Mouse (Mus musculus) urinary bladder, postnatal 10 days (tissue): ENCODE measurements around the gene Fam76b.

Source experiments
- DNase-seq: peaks from one replicate; pipeline ENCODE4 v3.0.0; 2022; ENCODE audit warnings: low spot score

Fam76b gene

DNA sequence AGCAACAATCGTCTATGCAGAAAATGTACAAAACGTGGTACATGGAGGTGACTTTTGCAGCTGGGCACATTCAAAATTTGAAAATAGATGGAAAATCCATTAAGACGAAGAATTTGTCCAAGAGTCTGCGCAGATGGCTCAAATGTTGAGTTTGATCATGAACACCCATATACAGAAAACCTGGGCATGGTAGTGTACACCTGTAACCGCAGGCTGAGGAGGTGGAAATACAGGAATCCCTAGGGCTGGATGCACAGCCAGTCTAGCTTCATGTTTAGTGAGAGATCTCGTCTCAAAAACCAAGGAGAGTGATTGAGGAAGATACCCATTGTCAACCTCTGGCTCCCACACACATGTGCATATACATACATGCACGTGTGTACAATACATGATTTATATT is 44.1 kb downstream of the Fam76b start:
- DNase-seq: no peak

DNA sequence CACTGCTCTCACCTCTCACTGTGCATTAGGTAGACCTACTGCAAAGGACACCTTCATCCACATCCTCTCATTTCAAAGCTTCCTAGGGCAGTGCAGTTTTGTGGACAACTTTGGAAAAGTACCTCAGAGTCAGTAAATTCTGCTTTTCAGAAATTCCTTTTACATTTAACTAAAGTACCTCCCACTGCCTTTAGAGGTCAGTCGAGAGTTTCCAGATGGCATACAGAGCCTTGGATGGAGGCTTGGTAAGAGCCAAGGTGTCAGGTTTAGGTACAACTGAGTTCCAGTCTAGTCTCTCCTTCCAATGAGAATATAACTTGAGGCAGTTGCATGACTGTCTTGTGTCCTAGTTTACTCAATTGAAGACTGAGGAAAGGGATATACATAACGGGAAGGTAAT is 46.8 kb downstream of the Fam76b start:
- no peak for DNase-seq

DNA sequence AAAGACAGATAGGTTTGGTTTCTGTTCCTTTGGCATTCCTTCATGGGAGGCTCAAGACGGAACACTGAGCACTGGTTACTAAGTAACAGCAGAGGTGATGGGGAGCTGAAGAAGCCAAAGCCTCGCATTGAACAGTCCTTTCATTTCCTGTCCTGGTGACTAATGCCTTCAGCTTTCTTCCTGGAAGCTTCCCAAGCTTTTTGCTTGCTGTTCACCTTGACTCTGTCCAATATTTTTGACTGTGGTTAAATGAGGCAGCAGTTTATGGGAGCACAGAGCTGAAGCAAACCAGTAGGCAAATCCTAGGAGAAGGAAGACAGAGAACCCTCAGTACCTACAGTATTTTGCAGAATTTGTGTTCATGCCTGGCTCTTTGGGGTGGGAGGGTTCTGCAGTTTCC is 47.8 kb downstream of the Fam76b start:
- DNase-seq: no peak

DNA sequence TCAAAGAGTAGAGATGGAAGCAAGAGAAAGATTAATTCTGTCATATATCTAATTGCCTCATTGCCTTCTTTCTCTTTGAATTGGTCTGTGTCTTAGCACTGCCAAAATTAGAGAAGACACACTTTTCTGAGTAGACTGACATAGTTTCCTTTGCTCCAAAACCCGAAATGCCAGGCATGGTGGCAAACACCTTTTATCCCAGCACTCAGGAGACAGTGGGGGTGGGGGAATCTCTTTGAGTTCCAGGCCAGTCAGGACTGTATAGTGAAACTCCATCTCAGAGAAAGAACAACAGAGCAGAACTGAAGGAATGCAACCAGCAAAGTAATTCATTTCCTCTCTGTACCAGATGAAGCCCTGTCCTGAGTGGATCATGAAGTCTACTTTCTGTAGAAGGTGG is 53.2 kb downstream of the Fam76b start:
- DNase-seq: no peak

DNA sequence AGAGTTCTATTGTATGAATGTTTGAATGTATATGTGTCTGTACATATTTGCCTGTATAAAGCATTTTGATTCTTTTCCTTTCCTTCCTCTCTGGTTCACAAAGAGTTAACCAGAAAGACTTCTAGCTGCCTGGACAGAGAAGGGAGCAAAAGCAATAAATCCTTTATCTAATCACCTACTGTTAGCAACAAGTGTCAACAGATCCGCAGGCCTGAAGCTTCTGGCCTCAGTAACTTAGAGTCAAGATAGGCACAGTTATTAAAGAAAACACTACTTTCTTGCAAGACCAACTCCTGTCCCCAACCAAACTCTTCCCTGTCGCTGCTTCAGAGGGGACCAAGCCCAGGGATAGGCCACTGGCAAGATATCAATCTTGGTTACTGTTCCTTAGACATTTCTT is 55.0 kb downstream of the Fam76b start:
- no peak for DNase-seq

DNA sequence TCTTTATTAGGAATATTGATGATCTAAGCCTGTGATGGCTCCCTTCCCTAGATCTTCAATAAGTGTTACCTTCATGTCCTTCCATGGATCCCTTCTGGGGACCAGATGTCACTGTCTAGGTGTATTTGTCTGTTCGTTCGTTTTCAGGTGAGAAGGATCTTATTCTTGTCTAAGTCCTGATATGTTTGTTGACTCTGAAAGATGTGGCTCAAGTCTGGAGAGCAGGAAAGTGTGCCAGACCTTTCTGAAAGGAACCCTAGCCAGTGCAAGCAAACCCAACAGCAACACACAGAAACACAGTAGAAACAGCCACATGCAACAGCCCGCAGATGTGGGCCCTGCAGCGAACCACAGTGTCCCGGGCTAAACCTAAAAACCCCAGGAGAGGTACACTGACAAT is 61.5 kb downstream of the Fam76b start:
- DNase-seq: no peak

DNA sequence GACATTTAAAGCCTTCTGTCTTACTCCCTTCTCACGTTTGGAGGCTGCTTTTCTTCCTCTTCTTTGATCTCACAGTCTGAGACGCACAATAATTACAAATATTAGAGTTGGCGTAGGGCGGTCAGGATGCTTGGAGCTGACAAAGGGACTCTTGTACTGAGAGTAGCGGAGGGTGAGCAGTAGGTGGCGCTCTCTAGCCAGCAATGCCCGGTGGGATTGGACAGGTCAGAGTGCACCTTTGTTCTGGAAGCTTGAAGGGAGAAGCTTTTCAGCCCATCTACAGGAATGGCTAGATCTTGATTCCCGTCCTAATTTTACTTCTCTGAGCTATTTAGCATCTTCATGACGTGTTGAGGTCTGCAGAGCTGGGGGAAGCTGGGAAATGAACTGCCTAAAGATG is 62.1 kb downstream of the Fam76b start:
- peak; percentile 42 for DNase-seq

DNA sequence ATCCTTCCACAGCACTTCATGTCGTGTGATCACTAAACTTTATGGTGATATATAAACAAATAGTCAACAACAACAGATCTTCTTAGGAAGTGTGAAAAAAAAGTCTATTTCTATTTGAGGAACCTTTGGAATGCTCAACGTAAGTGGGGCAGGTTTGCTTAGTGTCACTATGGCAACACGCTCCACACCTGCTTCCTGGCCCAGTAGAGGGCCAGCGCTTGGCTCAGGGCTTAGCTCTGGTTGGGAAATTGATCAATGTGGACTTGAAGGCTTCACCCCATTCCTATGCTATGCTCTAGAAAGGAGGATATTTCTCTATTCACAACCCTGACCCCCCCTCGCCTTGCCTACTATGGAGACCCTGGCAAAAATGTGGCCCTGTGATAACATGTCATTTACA is 62.7 kb downstream of the Fam76b start:
- no peak for DNase-seq

DNA sequence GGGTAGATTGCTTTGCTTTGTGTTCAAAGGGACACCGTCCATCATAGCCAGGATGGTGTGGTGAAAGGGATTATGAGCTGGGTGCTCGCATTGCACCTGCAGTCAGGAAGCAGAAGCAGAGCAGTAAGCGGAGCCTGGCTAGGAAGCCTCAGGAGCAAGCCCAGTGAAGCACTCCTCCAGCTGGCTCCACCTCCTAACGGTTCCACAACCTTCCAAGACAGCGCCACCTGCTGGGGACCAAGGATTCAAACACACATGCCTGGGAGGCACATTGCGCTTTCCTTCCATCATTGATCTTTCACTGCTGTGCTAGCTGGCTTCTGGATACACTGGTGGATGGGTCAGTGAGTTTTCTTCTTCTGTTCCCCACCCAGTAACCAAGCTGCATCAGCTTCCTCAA is 64.4 kb downstream of the Fam76b start:
- DNase-seq: no peak

DNA sequence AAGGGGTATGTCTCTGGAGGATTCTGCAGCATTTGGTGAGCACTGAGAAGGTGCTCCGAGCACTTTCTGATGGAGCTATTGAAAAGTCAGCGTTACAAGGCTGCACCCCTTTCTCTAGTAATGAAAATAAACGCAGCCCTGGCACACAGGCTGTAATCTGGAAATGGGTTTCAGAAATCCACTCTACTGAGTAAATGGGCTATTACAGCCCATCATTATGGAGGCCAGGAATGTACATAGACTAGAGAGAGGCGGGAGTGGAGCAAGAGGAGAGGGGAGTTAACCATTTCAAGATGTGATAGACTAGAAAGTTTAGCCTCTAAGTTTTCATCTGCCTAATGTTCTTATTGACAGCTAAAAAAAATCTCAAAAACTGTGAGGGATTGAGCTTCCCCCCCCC is 65.5 kb downstream of the Fam76b start:
- no peak for DNase-seq

DNA sequence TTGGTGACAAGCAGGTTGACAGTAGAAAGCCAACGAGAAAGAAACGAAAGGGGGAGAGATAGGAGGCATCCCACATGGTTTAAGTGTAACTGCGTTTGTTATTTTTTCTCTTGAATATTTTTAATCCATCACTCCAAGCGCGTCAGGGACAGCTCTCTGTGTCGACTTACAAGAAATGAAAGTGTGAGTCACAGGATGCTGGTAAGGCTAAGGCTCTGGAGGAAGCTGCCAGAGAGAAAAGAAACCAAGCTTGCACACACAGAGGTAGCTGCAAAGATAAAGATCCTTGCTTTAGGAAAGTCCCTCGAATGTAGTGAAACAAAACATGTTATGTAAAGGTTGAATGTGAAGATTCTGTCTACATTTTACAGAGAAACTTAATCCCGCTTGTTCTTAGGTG is 67.0 kb downstream of the Fam76b start:
- DNase-seq: no peak

DNA sequence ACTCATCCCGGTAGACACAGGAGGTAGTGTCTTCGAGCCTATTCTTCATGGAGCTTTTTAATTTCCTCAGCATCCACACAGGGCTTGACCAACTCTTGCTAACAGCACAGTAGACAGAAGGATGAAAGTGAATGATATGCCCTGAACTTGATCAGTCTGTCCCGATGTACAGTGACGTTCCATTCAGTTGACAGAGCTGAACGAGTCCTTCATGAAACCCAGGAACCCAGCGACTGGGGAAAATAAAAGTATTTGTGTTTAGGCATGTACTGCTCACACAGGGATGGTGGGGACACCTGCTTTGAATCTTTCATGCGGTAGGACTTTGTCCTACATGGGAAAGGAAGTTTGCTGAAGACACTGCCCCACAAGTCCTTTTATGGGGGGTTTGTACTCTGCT is 67.4 kb downstream of the Fam76b start:
- DNase-seq: no peak

DNA sequence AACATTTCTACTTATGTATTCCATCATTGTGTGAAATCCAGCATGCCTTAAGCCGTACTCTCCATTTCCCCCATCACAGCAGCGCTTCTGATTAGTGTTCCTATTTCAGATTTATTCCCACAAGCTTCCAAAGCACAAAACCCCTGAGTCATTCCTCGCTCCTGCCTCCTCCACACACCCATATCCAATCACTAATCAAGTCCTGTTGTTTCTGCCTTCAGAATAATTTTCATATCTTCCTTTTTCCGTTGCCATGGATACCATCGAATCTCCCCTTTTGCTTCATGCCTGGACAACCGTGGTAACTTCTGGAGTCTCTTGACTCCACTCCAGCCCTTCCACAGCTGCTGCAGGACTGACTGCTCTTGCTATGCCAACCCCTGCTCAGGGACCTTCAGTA is 68.5 kb downstream of the Fam76b start:
- no peak for DNase-seq

DNA sequence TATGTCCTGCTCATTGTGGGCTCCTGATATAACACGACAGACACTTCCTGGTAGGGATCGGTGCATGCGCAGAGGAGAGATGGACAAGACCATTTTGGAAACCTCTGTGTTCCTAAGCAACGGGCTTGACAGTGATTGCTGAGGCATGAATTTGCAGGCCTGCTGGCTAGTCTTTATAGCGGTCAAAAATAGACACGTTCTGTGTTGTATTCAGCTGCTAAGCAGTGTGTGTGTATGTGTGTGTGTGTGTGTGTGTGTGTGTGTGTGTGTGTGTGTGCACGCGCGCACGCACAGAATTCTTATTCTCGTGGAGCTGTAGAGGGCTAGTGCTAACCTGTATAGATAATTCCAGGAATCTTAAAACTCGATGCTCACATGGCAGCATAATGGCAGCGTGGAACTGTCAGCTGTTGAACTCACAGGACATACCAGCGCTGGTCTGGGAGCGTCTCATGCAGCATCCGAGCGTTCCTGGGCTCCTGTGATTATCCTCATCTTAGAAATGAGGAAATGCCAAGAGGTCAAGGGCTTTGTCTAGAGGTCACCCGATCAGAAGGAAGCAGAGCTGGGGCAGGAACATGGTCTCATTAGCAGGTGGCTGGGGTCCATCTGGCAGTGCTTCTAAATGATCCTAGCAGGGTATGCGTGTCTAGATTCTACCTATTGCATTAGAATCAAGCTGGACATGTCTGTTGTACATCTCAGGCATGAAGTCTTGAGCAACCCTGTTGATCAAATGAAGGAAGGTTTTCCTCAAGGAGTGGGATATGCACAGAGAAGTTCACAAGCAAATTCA is 71.2 kb downstream of the Fam76b start:
- no peak for DNase-seq

DNA sequence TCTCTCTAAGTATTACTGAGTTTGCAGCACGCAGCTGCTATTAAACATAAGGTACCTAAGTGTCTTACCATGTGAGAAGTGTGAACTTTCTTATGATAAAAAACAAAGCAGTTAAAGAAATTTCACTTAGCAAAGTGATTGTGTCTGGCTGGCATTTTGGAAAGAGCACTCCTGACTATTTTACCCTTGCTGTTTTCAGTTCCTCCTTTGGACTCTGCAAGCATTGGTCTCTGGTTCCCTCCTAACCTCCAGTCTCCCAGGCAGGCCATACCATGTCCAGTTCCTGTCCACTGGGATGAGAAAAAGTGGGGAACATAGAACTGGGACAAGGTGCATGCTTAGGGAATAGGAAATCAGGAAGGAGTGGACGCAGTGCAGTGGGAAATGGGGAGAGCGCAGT is 74.5 kb downstream of the Fam76b start:
- no peak for DNase-seq

DNA sequence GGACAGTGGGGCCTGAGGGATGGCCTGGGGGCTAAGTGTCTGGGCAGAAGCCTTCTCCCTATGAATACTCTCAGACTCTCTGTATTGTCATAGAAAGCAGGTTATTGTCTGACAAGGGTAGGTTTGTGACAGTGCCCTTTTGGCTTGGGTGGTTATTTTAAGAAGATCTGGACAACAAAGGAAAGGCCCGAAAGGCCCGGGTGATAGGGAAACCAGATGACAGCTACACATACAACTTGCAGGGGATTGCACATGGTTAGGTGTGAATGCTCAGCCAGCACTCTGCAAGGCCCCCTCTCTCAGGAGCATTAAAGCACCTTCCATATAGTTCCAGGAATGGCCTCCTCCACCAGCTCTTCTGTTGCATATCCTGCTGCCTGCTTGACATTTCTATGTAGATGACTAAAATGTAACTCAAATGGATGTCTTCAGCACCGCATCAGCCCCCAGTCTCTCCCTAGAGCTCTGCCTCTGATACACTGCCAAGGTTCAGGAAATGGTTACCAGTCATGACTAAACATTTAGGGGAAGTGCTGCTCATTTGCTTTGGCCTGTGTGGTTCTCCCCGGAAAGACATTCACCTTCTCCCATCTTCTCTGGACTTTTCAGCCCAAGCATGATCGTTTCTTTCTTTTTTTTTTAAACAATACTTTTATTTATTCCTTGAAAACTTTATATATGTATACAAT is 76.7 kb downstream of the Fam76b start:
- DNase-seq: no peak
